Mouse (Mus musculus) retina, postnatal 7 days (tissue): ENCODE measurements around the gene Bpifb5.
A peak's percentile ranks its signal among the peaks of the same experiment; 100 is the strongest.
"Not testable (repeated sequence)": the region's sequence is repeated elsewhere in the genome, so short reads cannot be mapped to it uniquely, and the experiment has no call there.

ENCODE experiments used
- DNase-seq: peaks from one replicate; pipeline ENCODE4 v3.0.0-alpha.2; 2012; ENCODE audit warnings: low read depth, low spot score

The Bpifb5 gene

DNA sequence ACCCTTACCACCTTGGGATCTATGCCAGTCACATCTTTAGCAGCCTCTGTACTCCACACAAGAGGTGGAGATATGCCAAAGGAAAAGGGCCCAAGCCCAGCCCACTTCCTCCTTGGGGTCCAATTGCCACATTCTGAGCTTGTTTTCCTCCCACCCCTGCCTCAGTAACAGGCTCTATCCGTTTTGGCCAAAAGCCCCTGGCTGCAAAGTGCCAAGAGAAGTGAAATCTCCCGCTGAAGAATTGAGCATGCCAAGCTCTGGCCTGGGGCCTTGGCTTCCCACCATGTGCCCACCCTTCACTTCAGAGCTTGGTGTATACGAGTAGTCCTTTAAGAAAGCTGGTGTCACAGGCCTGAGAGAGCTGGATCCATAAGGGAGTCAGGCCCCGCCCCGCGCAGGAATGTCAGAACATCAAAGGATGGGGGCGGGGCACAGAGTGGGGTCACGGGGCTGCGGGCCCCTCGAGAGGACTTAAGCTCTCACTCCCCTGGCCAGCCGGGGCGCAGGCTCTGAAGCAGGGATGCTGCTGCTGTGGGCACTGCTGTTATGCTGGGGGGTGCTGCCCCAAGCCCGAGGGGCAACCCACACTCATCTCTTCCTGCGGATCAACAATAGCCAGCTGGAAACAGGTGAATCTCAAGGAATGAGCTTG, at the start of gene Bpifb5:
Bpifb5 (plus strand) TSS at position 478 of the 652 bp plus-strand sequence.
- no peak for DNase-seq

DNA sequence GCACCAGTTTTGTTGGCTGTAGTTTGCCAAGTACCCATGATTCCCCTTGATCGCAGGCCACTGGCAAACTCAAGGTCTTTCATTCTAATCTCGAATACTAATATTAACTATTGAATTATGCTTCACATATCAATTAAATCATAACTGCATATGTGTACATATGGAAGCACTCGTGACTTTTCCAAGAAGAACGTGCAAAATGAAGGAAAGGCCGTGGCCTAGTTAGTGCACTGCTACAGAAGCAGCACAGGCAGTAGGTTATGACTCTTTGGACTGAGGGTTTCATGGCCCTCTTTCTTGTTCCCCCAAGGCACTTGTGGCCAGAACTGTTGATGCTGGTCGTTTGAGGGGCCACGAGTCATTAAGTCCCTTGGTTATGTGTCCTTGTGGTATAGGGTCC, 41.6 kb upstream of the Bpifb5 start:
- not testable (repeated sequence) for DNase-seq

DNA sequence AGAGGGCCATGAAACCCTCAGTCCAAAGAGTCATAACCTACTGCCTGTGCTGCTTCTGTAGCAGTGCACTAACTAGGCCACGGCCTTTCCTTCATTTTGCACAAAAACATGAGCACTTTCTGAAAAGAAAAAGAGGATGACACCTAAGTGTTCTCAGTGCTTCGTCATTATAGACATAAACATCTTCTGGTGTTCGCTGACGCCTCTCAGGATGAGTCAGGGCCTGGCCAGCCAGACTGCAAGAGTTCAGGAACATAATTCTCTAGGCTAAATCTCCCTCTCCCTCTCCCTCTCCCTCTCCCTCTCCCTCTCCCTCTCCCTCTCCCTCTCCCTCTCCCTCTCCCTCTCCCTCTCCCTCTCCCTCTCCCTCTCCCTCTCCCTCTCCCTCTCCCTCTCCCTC, 40.5 kb upstream of the Bpifb5 start:
- DNase-seq: not testable (repeated sequence)

DNA sequence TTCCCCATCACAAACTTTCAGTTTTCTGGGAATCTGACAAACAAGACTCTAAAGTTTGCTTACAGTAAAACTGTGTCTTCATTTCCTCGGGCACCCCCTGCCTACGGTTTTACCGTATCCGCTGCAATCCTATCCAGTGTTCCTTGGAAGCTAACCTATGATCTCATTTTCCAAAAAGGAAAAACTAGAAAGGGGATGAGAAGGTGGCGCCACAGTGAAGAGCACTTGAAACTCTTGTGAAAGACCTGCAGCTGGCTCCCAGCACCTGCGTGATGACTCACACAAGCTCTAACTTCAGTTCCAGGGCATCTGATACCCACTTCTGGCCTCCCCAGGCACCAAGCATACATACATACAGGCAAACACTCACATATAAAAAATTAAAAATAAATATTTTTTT, 38.2 kb upstream of the Bpifb5 start:
- no peak for DNase-seq

DNA sequence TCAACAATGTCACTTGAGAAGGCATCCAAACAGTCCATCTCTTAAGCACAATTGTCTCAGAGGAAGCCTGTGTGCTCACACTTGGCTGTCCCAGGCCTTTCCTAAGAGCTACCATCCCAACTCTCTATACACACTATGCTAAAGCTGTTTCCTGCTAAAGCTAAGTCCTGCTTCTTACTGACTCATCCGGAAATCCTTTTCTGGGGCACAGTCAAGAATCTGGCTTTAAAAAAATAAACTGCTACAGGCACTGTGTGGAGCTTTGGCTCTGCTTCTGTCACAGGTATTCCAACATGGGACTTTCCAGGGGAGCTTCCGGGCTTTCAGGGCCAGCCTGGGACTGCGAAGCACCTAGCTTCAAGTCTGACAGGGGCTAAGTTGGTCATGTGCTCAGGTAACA, 37.8 kb upstream of the Bpifb5 start:
- no peak for DNase-seq

DNA sequence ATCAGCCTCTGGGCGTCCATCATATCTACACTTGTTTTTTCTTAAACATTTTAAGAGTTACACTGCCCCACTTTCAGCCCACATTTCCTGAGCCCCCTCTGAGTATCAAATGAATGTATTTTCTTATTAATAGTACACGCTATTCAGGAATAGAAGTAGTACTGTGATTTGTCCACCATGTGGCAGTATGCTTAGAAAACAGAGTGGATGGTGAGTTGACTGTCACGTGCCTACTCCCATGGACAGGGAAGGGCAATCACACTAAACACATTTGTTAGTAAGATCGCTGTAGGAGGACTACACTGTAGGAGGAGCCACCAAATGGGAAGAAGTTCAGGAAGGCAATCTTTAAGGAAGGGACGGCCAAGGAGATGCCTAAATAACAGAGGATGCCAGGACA, 36.1 kb upstream of the Bpifb5 start:
- no peak for DNase-seq

DNA sequence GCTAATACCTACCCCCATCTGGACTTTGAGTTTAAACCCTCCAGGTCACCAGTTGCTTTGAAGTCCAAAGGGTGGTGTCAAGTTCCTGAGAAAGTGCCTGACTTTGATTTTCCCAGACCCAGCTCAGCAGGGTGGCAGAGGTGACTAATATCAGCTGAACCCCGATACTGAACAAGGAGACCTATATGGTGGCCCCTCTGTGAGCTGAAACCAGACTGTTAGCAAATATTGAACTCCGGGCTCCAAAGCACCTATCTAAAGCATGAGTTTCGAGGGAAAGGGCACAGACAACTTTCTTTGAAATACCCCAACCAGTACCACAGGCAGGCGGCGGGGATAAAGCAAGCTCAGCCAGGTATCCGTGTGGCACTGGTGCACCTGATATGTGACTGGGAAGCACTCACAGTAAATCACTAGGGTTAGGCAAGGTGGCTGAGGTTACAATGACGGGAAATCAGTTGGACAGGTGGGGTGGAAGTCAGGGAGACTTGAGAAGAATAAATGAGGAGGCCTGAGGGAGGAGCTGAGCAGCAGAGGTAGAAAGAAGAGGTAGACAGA, 33.6 kb upstream of the Bpifb5 start:
- no peak for DNase-seq

DNA sequence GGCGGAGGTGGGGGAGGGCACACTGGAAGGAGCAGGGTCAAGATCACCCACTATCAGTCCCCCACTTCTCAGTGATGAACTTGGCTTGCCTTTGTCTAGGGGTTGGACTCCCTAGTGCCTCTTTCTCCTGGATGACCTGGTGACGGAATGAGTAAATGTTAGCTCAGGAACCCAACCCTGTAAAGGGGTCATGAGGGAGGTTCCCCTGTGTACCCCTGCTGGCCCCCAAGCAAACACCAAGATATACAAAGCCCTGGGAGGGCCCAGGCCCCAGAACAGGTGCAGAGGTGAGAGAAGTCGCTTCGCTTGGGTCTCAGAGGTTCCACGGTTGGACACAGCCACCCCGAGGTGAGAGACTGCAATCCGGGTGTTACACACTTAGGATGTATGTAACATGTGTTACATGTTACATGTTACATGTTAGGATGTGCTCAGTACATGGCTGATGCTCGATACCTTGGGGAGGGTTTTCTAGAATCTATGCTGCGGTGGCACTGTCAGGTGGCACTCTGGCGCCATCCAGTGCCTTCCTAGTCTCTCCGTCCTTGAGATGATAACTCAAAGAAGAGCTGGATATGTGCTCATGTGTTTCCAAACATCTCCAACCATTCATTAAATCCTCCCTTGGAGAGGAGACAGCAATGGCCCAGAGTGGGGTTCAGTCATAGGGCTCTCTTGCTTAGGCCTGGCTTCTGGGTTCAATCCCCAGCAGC, 32.8 kb upstream of the Bpifb5 start, which contains the start of gene Bpifb1:
Bpifb1 (plus strand) TSS at position 273 of the 713 bp plus-strand sequence.
- no peak for DNase-seq

DNA sequence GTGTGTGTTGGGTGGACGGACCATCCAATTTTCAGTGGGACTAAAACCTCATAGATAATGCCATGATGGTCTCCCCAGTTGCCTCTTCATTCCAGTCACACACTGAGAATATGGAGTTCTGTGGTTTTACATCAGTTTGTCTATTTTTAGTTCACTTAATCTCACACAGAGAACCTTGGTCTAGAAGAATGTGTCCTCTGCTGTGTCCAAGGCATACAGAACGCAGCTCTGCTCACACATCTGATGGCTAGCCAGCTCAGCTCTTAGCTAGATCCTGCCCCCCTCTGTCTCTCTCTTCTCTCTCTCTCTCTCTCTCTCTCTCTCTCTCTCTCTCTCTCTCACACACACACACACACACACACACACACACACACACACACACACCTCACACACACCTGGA, 31.4 kb upstream of the Bpifb5 start:
- no peak for DNase-seq

DNA sequence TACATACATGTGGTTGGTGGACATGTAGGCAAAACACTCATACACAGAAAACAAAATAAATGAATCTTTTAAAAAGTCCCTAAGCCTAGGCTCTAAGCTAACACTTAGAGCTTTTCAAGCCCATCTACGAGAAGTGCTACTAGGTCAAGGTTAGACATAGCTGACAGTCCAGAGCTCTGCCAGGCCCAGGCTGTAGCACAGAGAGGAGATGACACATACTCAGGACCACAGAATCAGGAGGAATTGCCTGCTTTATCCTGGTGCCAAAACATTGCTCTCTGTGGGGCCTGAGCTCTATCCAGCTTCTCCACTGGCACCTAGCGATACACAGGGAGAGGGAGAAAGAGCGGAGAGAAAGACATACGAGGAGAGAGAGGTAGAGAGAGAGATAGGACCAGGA, 30.5 kb upstream of the Bpifb5 start:
- DNase-seq: no peak

DNA sequence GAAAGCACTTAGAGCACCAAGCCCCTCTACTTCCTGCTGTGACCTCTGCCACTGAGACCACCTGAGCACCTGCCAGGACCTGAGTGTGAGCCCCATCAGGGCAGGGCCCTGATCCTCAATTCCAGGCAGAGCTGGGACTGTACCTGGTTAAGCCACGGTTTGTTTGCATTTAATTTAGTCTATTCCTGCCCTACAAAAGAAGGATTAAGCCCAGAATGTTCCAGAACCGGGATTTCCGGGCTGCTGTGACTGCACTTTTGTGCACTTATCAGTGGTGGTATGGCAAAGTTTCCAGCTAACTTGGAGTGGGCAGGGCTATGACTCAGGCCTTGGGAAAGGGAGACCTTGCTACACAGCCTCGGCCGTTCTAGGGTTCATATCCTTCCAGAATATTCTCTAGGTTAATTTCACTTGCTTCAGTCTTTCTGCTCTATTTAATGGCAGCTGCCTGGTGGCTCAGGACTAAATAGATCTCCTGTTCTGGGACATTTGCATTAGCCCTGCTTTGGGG, 29.5 kb upstream of the Bpifb5 start:
- no peak for DNase-seq

DNA sequence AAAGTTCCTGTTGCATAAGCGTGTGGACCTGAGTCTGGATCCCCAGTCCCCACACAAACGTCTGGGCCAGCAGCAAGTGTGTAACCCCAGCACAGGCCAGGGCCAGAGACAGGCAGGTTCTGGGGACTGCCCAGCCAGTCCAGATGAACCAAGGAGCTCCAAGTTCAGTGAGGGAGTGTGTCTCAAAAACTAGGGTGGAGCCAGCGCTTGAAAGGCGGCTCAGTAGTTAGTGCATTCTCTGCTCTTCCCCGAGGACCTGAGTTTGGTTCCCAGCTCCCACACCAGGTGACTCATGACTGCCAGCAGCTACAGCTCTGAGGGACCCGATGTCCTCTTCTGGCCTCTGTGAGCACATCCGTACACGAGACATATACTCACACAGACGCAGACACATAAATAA, 26.5 kb upstream of the Bpifb5 start:
- DNase-seq: no peak

DNA sequence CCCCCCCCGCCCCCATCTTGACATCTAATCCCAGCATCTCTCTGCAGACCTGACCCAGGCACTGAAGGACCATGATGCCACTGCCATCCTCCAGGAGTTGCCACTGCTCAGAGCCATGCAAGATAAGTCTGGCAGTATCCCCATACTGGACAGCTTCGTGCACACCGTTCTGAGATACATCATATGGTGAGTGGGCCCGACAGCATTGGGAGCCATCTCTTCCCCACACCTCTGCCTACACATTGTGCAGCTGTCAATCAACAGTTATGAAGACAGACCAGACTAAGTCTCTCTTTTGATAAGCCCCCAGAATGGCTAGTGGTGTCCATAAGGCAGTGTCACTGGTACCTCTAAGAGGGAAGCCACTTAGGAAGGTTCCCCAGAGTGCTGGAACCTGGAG, 18.9 kb upstream of the Bpifb5 start:
- DNase-seq: no peak

DNA sequence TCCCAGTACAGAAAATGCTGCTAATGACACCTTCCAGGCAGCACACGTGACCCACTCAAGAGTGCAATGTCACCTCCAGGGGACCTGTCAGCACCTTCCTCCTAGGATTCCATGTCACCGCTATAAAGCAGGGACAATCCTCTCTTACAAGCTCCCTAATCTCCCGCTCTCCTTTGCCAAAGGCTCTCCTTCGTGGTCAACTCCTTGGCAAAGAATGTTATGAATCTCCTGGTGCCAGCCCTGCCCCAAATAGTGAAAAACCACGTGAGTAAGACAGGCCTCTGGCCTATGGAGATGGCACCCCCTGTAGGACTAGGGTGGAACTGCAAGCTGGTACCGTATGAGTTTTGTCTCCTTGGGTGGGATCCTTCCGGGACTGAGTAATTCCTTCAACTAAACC, 16.6 kb upstream of the Bpifb5 start:
- DNase-seq: no peak

DNA sequence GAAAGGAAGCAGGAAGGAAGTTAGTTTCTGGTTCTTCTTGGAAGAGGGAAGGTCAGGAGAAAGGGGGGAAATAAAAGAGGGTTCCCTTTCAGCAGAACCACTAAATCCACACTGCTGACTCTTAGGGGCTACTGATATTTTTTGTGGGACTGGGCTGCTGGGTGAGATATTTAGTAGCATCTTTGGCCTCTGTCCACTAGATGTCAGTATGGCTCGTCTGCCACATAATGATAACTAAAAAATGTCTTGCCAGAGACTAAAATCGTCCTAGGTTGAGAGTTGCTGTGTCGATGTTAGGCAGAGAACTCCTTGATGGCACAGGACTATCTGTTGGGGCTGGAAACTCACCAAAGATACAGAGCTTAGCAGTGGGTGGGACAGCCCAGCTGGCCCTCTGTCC, 14.4 kb upstream of the Bpifb5 start:
- DNase-seq: peak; percentile 17

DNA sequence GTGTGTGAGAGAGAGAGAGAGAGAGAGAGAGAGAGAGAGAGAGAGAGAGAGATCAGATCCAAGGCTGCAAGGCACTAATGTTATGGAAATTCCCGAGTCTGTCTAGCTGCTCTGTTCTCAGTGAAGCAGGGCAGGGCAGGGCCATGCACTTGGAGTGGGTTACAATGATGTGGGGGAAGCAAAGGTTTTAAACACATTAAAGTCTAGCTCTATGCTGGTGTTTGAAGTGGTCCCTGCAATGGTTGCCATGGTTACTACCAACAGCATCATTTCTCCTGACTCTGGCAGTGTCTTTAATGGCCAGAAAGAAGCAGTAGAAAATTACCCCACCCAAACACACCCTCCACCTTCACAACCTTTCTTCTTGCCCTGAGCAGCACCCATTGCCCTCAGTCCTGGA, 12.4 kb upstream of the Bpifb5 start:
- no peak for DNase-seq

DNA sequence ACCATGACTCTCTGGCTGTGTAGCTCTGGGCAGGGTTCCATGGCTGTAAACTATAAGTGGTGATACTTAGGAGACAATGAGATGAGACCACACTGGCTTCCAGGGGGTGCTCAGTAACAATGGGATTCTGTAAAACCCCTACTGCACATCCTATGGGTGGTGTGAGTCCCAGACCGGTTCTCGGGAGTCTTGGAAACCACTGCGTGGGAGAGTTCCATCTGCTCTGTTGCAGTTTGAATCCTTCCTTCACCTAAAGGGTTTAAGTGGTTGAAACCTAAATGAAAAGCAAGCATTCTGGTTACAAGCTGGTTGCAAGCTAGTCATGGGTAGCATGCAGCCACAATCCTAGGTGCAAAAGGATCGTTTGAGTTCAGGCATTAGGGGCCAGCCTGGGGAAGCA, 11.7 kb upstream of the Bpifb5 start:
- no peak for DNase-seq

DNA sequence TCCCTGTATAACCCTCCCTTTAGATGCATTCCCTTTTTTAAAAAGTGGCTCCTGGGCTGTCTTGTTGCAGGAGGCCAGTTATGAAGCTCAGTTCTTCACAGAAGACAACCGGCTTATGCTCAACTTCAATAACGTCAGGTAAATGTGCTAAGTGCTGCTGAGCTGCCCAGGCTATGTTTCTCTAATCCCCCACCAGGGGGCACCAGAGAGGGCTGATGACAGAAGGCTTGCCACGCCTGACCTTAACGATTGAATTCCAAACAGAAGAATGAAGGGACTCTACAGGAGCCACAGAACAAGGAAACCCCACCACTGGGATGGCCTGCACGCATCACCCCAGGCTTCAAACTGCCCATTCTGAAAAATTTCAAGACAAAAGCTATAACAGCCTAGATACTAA, 8.4 kb upstream of the Bpifb5 start:
- DNase-seq: peak; percentile 70

DNA sequence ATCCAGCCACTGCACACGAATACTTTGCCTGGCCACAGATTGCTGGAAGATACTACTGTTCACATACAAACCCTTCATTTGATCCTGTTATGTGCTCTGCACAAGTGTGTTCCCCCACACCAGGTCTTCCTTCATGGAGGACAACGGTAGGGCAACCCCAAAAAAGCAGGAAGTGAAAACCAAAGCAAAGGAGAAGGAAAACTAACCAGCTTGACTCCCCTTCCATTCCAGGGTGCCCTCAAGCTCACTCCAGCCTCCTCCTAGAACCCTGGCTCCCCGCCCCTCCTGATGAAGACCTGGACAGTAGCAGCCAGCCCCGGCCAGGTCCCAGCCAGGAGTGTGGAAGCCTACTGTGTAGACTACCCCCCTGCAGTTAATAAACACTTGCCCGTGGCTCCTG, 3.6 kb upstream of the Bpifb5 start:
- DNase-seq: no peak

DNA sequence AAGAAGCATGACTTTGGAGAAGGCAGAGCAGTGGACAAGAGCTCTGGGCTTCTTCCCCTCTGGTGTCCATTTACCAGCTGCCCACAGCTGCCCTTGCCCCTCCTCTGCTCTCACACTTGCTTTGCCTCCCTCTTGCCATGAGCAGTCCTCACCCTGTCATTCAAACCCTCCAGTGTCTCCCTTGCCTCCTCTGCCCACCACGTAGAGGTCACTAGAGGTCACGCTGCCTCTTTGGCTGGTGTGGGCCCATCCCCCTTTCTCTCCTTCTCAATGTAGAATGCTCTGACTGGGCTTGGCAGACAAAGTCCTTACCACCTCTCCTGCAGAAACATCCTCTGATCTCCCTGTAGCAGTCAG, 353 bp downstream of the Bpifb5 start:
- no peak for DNase-seq

DNA sequence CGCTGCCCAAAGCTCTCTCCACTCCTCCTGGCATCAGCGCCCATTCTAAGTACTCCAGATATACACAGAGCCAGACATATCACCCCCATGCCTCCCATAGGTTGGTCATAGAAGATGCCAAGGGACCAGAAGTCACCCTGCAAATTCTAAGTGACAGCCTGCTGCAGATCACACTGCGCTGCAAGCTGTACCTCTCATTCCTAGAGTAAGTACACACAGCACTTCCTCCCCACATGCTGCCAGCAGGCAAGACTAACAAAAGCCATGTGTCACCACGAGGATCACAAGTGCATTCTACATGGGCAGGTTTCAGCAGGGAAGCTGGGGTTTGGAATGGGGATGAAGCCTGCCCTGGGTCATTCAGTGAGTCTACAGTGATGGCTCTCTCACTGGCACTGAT, 3.4 kb downstream of the Bpifb5 start:
- no peak for DNase-seq

DNA sequence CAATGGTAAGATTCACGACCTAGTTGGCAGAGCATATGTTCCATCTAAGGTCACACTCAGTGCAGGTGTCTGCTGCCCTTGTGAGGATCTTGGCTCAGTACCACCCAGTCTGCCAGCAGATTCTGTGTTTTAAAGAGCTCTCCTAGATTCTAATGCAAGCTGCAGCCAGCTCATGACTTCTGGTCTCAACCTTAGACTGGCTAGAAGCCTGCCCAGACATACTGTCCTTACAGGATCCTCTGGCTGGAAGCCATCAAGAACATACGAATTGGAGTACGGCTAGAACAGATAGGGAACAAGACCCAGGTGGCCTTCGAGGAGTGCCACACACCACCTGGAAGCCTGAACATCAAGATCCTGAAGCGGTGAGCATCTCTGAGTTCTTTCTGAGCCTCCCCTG, 4.3 kb downstream of the Bpifb5 start:
- no peak for DNase-seq

DNA sequence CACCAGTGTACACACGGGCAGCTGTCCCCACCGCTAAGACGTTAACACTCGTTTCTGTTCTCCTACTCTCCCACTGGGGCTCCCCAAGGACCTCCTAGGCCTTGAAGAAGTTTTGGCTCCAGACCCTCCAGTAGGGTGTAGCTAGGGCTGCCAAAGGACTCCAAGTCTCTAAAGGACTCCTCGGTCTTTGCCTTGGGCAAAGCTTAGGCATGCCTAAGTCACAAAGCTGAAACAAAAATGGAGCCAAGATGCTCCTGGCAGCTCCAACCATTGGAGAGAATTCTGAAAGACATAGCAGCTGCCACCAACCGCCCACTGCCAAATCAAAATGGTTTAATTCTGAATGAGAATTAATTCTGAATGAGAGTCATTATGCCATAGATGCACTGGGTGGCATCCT, 9.9 kb downstream of the Bpifb5 start:
- no peak for DNase-seq
